Mouse (Mus musculus) ES-Bruce4 (cell line): ENCODE results near the gene Mbtps1.

Experiments
- CTCF ChIP-seq: IDR thresholded peaks from one replicate; pipeline ENCODE4 v1.8.1; 2011; ENCODE audit warnings: low read depth, low read length
- POLR2A ChIP-seq: IDR thresholded peaks from one replicate; pipeline ENCODE4 v1.8.1; 2011; ENCODE audit warnings: low read length; ENCODE audit not compliant: insufficient read depth

- no peak for TF ChIP-seq CTCF
- TF ChIP-seq POLR2A: no peak
Measured at GRCm38 (mm10) chr8:119545180-119545579, 13.4 kb downstream of the Mbtps1 start.
